Mouse (Mus musculus): ENCODE data around the gene Ethe1.

DNA sequence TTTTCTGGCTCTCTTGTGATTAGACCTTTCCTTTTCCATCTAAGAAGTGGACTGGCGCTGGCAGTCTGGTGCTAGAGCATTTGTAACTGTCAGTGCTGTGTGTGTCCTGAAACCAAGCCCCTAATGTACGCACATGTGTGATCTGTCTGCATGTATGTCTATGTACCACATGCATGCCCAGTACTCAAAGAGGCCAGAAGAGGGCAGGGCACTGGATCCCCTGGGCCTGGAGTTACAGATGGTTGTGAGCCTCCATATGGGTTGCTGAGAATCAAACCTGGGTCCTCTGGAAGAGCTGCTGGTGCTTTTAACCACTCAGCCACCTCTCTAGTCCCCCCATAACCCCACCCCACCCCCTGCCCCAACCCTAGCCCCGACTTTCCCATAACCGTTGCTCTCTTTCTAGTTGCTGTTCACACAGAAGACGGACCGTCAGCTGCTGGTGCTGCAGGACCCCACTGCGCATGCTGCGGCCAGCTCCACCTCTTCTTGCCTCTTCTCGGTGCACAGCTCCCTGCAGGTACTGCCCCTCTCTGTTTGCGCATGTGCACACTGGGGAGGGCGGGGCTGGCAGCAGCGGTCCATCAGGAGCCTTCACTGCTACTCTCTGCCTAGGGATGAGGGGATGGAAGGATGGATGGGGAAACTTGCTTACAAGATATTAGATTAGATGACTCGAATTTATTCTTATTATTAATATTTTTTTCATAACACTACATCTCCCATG, 32.5 kb downstream of the Ethe1 start:
- no peak for TF ChIP-seq CTCF (IDR thresholded peaks at IDR 0.05; ENCODE audit: borderline replicate concordance, extremely low read depth, insufficient read depth, insufficient read length)
- no peak for TF ChIP-seq POLR2A (IDR thresholded peaks at IDR 0.05; ENCODE audit: borderline replicate concordance, extremely low read depth, insufficient read depth, insufficient read length, poor library complexity, severe bottlenecking)

Data from brain, embryonic 14.5 days (tissue).